Mouse (Mus musculus) E14TG2a.4 (cell line): Measurements from ENCODE around the gene Als2.

Experiments
- CTCF ChIP-seq: conservative IDR thresholded peaks from 2 replicates; pipeline ENCODE4 v1.5.1; 2014; ENCODE audit warnings: low read length
- NANOG ChIP-seq: IDR thresholded peaks from 2 replicates; pipeline ENCODE4 v1.6.1; 2014; ENCODE audit warnings: borderline replicate concordance, low read length, mixed read lengths
- POU5F1 ChIP-seq: IDR thresholded peaks from 2 replicates; pipeline ENCODE4 v1.6.1; 2014; ENCODE audit warnings: low read length, borderline replicate concordance

GRCm38 (mm10) chr1:59160871-59161270 lies 76.2 kb downstream of the Als2 start:
- no peak for TF ChIP-seq CTCF
- TF ChIP-seq NANOG, result no peak
- TF ChIP-seq POU5F1, result no peak
